Mouse (Mus musculus) G1E (cell line): ENCODE measurements around the gene Dpm2.

ENCODE experiments used
- CTCF ChIP-seq: IDR thresholded peaks from 2 replicates; pipeline ENCODE4 v1.5.1; 2012; ENCODE audit warnings: low read depth, low read length, inconsistent platforms, mixed read lengths
- GATA2 ChIP-seq: IDR thresholded peaks from 2 replicates; pipeline ENCODE4 v1.6.1; 2012; ENCODE audit warnings: low read depth, low read length, inconsistent platforms, borderline replicate concordance

DNA sequence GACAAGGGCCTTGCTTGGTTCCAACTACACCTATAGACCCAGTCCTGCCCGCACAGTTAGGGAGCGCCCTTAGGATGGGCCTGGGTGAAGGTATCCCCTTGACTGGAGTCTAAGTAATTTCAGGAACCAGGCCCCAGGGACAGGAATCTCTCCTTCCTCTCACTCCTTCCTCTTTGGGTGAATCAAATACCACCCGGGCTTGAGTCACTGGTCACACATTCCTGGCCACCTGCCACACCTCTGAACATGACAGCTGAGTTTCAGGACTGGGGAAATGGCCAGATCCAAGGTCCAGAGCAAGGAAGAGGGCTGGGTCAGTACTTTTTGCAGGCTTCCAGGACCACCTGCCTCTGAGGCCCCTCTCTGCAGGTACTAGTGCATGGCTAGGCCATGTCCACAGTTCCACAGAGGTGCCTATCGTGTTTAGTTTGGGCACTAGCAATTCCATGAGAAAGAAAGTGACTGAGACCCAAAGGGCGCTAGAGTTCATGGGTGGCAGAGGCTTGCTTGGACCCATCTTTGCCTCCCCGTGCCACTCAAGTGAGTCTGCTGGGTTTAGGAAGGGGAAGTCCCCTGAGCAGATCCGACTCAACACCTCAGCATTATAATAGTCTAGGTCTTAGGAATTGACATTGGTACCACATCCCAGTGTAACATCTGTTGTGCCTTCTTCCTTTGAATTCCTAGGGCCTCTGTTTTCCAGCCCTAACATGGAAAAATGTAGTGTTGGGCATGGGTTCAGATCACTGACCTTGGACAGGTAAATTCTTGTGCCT is 22.5 kb upstream of the Dpm2 start:
- no peak for TF ChIP-seq CTCF
- TF ChIP-seq GATA2 = no peak
